Mouse (Mus musculus) erythroblast, embryonic 14.5 days (primary cell): ENCODE results near the gene Tm4sf19.

ENCODE experiments used
- GATA1 ChIP-seq: IDR thresholded peaks from 2 replicates; pipeline ENCODE4 v1.6.1; 2012; ENCODE audit warnings: low read length, inconsistent platforms, mixed read lengths
- TAL1 ChIP-seq: IDR thresholded peaks from 3 replicates; pipeline ENCODE4 v1.6.1; 2012; ENCODE audit warnings: low read length, inconsistent platforms, mixed read lengths

GRCm38 (mm10) chr16:32456761-32457160 lies 56.5 kb downstream of the Tm4sf19 start:
- TF ChIP-seq TAL1 (no peak), GATA1 (no peak)
